Mouse (Mus musculus): ENCODE measurements around the gene Ubash3b. TPM values are rescaled to one million over a fixed set of nuclear protein-coding genes. Genes with fewer than 3 reads are reported as not detected.

The Ubash3b gene
- polyA plus RNA-seq, 1 experiment = 1.6 TPM

- Histone ChIP-seq H3K36me3 (ENCODE audit: control insufficient read depth, insufficient read depth, low read length) (no peaks in the 10 kb centered on the region), H3K4me3 (ENCODE audit: low read depth, low read length) (no peak overlapping the region), H3K27ac (ENCODE audit: insufficient read depth, low read depth, low read length) (no peak overlapping the region), H3K4me1 (ENCODE audit: control insufficient read depth, insufficient read depth, insufficient read length, low read length) (no peaks in the 10 kb centered on the region), H3K27me3 (ENCODE audit: control insufficient read depth, insufficient read depth, low read length) (no peaks in the 10 kb centered on the region)
- no peak for TF ChIP-seq CTCF (IDR thresholded peaks at IDR 0.05; ENCODE audit: extremely low read depth, insufficient read length, insufficient replicate concordance, low read depth, low read length)
- TF ChIP-seq POLR2A (IDR thresholded peaks at IDR 0.05; ENCODE audit: low read depth, low read length) = no peak
- 44% methylated on average over 7 of the region's 7 CpGs for WGBS
Observed at GRCm38 (mm10) chr9:41136691-41137467, 24.6 kb downstream of the Ubash3b start.

- no peaks in the 10 kb centered on the region for H3K36me3 ChIP-seq (ENCODE audit: control insufficient read depth, insufficient read depth, low read length)
- WGBS = 86% methylated on average over 2 of the region's 2 CpGs
- TF ChIP-seq POLR2A (IDR thresholded peaks at IDR 0.05; ENCODE audit: low read depth, low read length) (no peak), CTCF (IDR thresholded peaks at IDR 0.05; ENCODE audit: extremely low read depth, insufficient read length, insufficient replicate concordance, low read depth, low read length) (no peak)
Observed at GRCm38 (mm10) chr9:41136273-41136672, 25.2 kb downstream of the Ubash3b start.

GRCm38 (mm10) chr9:41134907-41135306 lies 26.6 kb downstream of the Ubash3b start:
- Histone ChIP-seq H3K4me1 (ENCODE audit: control insufficient read depth, insufficient read depth, insufficient read length, low read length) (no peaks in the 10 kb centered on the region), H3K27me3 (ENCODE audit: control insufficient read depth, insufficient read depth, low read length) (no peaks in the 10 kb centered on the region), H3K27ac (ENCODE audit: insufficient read depth, low read depth, low read length) (no peak overlapping the region), H3K36me3 (ENCODE audit: control insufficient read depth, insufficient read depth, low read length) (no peaks in the 10 kb centered on the region), H3K4me3 (ENCODE audit: low read depth, low read length) (no peak overlapping the region)
- no peak for TF ChIP-seq POLR2A (IDR thresholded peaks at IDR 0.05; ENCODE audit: low read depth, low read length)
- TF ChIP-seq CTCF (IDR thresholded peaks at IDR 0.05; ENCODE audit: extremely low read depth, insufficient read length, insufficient replicate concordance, low read depth, low read length) = no peak
- 67% methylated on average over 4 of the region's 4 CpGs for WGBS

More at GRCm38 (mm10) chr9:41136273-41136672, 25.2 kb downstream of the Ubash3b start:
- Histone ChIP-seq H3K4me1 (ENCODE audit: control insufficient read depth, insufficient read depth, insufficient read length, low read length) (no peaks in the 10 kb centered on the region), H3K27me3 (ENCODE audit: control insufficient read depth, insufficient read depth, low read length) (no peaks in the 10 kb centered on the region), H3K4me3 (ENCODE audit: low read depth, low read length) (no peak overlapping the region), H3K27ac (ENCODE audit: insufficient read depth, low read depth, low read length) (no peak overlapping the region)

- H3K4me3 ChIP-seq (ENCODE audit: low read depth, low read length) = no peak overlapping the region
- TF ChIP-seq CTCF (IDR thresholded peaks at IDR 0.05; ENCODE audit: extremely low read depth, insufficient read length, insufficient replicate concordance, low read depth, low read length) = no peak
- no peak for TF ChIP-seq POLR2A (IDR thresholded peaks at IDR 0.05; ENCODE audit: low read depth, low read length)
- no peaks in the 10 kb centered on the region for H3K36me3 ChIP-seq (ENCODE audit: control insufficient read depth, insufficient read depth, low read length)
- no peaks in the 10 kb centered on the region for H3K27me3 ChIP-seq (ENCODE audit: control insufficient read depth, insufficient read depth, low read length)
- WGBS = 77% methylated on average over 8 of the region's 8 CpGs
- H3K4me1 ChIP-seq (ENCODE audit: control insufficient read depth, insufficient read depth, insufficient read length, low read length) = peaks cover 3% of the 10 kb centered on the region; the same call in 1 of the 2 replicates
- no peak overlapping the region for H3K27ac ChIP-seq (ENCODE audit: insufficient read depth, low read depth, low read length)
Observed at GRCm38 (mm10) chr9:41130563-41130962, 30.9 kb downstream of the Ubash3b start.

- H3K4me1 ChIP-seq (ENCODE audit: control insufficient read depth, insufficient read depth, insufficient read length, low read length) = peaks cover 3% of the 10 kb centered on the region; the same call in 1 of the 2 replicates
- no peak for TF ChIP-seq CTCF (IDR thresholded peaks at IDR 0.05; ENCODE audit: extremely low read depth, insufficient read length, insufficient replicate concordance, low read depth, low read length)
- no peaks in the 10 kb centered on the region for H3K36me3 ChIP-seq (ENCODE audit: control insufficient read depth, insufficient read depth, low read length)
- H3K4me3 ChIP-seq (ENCODE audit: low read depth, low read length) = no peak overlapping the region
- no peaks in the 10 kb centered on the region for H3K27me3 ChIP-seq (ENCODE audit: control insufficient read depth, insufficient read depth, low read length)
- no peak overlapping the region for H3K27ac ChIP-seq (ENCODE audit: insufficient read depth, low read depth, low read length)
- WGBS = 65% methylated on average over 10 of the region's 10 CpGs
Observed at GRCm38 (mm10) chr9:41129802-41130480, 31.6 kb downstream of the Ubash3b start.

- Histone ChIP-seq H3K27me3 (ENCODE audit: control insufficient read depth, insufficient read depth, low read length) (no peaks in the 10 kb centered on the region), H3K4me1 (ENCODE audit: control insufficient read depth, insufficient read depth, insufficient read length, low read length) (peaks cover 3% of the 10 kb centered on the region; the same call in 1 of the 2 replicates), H3K36me3 (ENCODE audit: control insufficient read depth, insufficient read depth, low read length) (no peaks in the 10 kb centered on the region), H3K4me3 (ENCODE audit: low read depth, low read length) (no peak overlapping the region), H3K27ac (ENCODE audit: insufficient read depth, low read depth, low read length) (no peak overlapping the region)
- TF ChIP-seq POLR2A (IDR thresholded peaks at IDR 0.05; ENCODE audit: low read depth, low read length) (no peak), CTCF (IDR thresholded peaks at IDR 0.05; ENCODE audit: extremely low read depth, insufficient read length, insufficient replicate concordance, low read depth, low read length) (no peak)
- WGBS = 89% methylated on average over 3 of the region's 3 CpGs
Observed at GRCm38 (mm10) chr9:41129273-41129672, 32.2 kb downstream of the Ubash3b start.

- Histone ChIP-seq H3K27ac (ENCODE audit: insufficient read depth, low read depth, low read length) (no peak overlapping the region), H3K4me1 (ENCODE audit: control insufficient read depth, insufficient read depth, insufficient read length, low read length) (peaks cover 3% of the 10 kb centered on the region; the same call in 1 of the 2 replicates), H3K36me3 (ENCODE audit: control insufficient read depth, insufficient read depth, low read length) (no peaks in the 10 kb centered on the region), H3K4me3 (ENCODE audit: low read depth, low read length) (no peak overlapping the region), H3K27me3 (ENCODE audit: control insufficient read depth, insufficient read depth, low read length) (no peaks in the 10 kb centered on the region)
- TF ChIP-seq POLR2A (IDR thresholded peaks at IDR 0.05; ENCODE audit: low read depth, low read length) = no peak
- no peak for TF ChIP-seq CTCF (IDR thresholded peaks at IDR 0.05; ENCODE audit: extremely low read depth, insufficient read length, insufficient replicate concordance, low read depth, low read length)
- 57% methylated on average over 3 of the region's 3 CpGs for WGBS
Observed at GRCm38 (mm10) chr9:41126723-41127122, 34.8 kb downstream of the Ubash3b start.
